Mouse (Mus musculus) activated CD4-positive, CD25-positive, alpha-beta regulatory T cell, adult 4 months (primary cell): ENCODE results near the gene Tbc1d24. TPM values are rescaled to one million over a fixed set of nuclear protein-coding genes. Genes with fewer than 3 reads are reported as not detected.
A peak's percentile ranks its signal among the peaks of the same experiment; 100 is the strongest.
"Not testable (repeated sequence)": the region's sequence is repeated elsewhere in the genome, so short reads cannot be mapped to it uniquely, and the experiment has no call there.

Source experiments
- ATAC-seq: one replicate; pipeline ENCODE4 v1.8.0; 2017
- polyA plus RNA-seq, 2 experiments: library from polyadenylated mRNA; unstranded; fragments of 100-300 nt; shearing (Covaris generic); gene quantifications; one replicate each; pipeline ENCODE4 v1.2.1; 2017

Gene Tbc1d24
- polyA plus RNA-seq, 2 experiments from 2014 or later: 0.45 to 0.60 TPM

- ATAC-seq: peak; percentile 22
Measured at GRCm38 (mm10) chr17:24140845-24141424, 64.4 kb downstream of the Tbc1d24 start.

DNA sequence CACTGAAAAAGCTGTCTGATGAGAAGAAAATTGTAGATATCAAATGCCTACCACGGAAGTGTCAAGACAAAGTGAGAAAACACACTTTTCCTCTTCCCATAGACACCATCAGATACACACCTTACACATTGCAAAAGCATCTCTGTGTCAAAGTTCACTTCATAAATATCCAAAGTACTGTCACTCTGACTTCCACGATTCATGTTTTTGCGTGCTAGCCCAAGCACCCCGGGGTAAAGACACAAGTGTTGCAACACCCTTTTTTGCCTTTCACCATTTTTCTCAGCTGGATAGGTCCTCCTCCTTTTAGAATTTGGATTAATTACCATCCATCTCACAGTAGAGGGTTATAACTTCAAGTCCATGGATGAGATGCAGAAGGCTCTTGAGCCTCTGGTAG, 65.4 kb downstream of the Tbc1d24 start:
- ATAC-seq: no peak

DNA sequence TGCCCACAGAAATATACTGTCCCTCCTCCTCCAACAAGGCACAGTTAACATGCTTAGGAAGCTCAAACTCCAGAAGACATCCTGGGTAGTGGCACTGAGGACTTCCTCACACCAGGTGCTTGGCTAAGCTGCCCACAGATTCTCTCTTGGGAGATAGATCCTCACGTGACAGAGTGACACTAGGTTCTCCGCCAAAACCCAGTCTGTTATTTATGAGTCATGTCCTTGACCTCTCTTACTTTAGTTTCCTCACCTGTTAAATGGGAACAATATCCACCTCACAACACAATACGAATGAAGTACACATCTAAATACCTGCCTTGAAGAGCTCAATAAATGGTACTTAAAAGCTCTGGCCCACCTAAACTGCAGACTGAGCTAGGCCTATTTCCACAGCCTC, 66.1 kb downstream of the Tbc1d24 start:
- no peak for ATAC-seq

DNA sequence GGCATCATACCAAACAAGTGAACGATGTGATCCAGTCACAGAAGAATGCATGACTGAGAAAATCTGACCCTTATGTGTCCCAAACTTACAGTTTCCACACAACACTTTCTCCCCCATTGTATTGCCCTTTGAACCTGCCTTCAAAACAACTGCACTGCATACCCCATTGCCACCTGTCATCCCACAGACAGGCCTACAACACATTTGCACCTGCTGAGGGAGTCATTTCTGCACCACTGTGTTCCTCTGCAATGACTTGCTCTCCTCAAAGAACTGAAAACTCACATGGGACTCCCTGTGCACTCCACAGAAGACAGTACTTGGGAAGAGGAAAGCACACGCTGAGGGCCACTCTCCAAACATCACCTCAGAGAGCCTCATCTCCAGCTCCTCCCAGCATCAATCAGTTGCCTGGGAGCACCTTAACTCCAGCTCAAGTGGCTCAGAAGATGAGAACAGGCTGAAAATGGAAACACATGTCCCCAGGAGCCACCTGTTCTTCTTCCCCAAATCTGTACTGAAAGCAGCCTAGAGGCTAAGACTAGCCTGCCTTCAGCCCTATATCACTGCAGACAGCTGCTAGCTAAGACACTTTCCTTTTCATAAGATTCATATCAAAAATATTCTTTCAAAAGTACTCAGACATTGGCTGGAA, 68.0 kb downstream of the Tbc1d24 start:
- no peak for ATAC-seq

GRCm38 (mm10) chr17:24134062-24134461, 71.3 kb downstream of the Tbc1d24 start:
- ATAC-seq: no peak

DNA sequence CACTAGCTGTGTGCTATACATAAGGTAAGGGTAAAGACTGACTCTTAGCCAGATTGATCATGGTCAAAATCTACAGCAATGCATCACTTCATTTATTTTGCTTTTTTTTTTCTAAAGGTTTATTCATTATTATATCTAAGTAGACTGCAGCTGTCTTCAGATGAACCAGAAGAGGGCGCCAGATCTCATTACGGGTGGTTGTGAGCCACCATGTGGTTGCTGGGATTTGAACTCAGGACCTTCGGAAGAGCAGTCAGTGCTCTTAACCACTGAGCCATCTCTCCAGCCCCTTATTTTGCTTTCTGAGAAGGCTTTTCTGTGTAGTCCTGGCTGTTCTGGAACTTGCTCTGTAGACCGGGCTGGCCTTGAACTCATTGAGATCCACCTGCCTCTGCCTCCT, 72.4 kb downstream of the Tbc1d24 start:
- not testable (repeated sequence) for ATAC-seq

- no peak for ATAC-seq
Measured at GRCm38 (mm10) chr17:24131570-24131969, 73.8 kb downstream of the Tbc1d24 start.

- ATAC-seq: not testable (repeated sequence)
Measured at GRCm38 (mm10) chr17:24129246-24129645, 76.1 kb downstream of the Tbc1d24 start.

GRCm38 (mm10) chr17:24127592-24127991, 77.8 kb downstream of the Tbc1d24 start:
- peak; percentile 77 for ATAC-seq

- ATAC-seq: peak; percentile 47
Measured at GRCm38 (mm10) chr17:24126801-24127200, 78.6 kb downstream of the Tbc1d24 start.

Other genes with a start within 250 kb of the Tbc1d24 start
- gene Prss30, start 225.0 kb downstream of the Tbc1d24 start, polyA plus RNA-seq: under 1 TPM in 1 of 2 experiments, not detected in 1; 0.73 TPM
- gene Prss22, start 207.5 kb downstream of the Tbc1d24 start, polyA plus RNA-seq: not detected
- not detected for gene Prss27, start 167.4 kb downstream of the Tbc1d24 start, polyA plus RNA-seq
- gene Kctd5, start 132.1 kb downstream of the Tbc1d24 start, polyA plus RNA-seq: 1 to 10 TPM; 5.5 to 6.4 TPM
- gene Pdpk1, start 54.6 kb downstream of the Tbc1d24 start, polyA plus RNA-seq: 10 to 100 TPM; 43.3 to 47.7 TPM
- 10 to 100 TPM; 23.1 to 34.5 TPM for gene Amdhd2, start 41.8 kb downstream of the Tbc1d24 start, polyA plus RNA-seq
- 100 to 1,000 TPM; 152 to 192 TPM for gene Atp6v0c, start 35.9 kb downstream of the Tbc1d24 start, polyA plus RNA-seq
- not detected for gene Ntn3, start 4.0 kb upstream of the Tbc1d24 start, polyA plus RNA-seq
- gene Tedc2, start 15.3 kb upstream of the Tbc1d24 start, polyA plus RNA-seq: 1 to 10 TPM; 6.6 to 8.8 TPM
- 10 to 100 TPM in 1 of 2 experiments, 1 to 10 TPM in 1; 9.2 to 12.3 TPM for gene Ccnf, start 45.9 kb upstream of the Tbc1d24 start, polyA plus RNA-seq
- gene Abca17, start 145.5 kb upstream of the Tbc1d24 start, polyA plus RNA-seq: under 1 TPM in 1 of 2 experiments, not detected in 1; 0.21 TPM
- 10 to 100 TPM; 15.8 to 20.0 TPM for gene Abca3, start 146.4 kb upstream of the Tbc1d24 start, polyA plus RNA-seq
- 100 to 1,000 TPM; 114 to 119 TPM for gene Rnps1, start 209.0 kb upstream of the Tbc1d24 start, polyA plus RNA-seq
- gene Eci1, start 221.1 kb upstream of the Tbc1d24 start, polyA plus RNA-seq: 10 to 100 TPM; 57.0 to 77.2 TPM
- 1 to 10 TPM; 1.9 to 3.6 TPM for gene Dnase1l2, start 237.5 kb upstream of the Tbc1d24 start, polyA plus RNA-seq